Mouse (Mus musculus): ENCODE measurements around the gene Stmn1.

GRCm38 (mm10) chr4:134439919-134440318, 28.2 kb upstream of the Stmn1 start:
- TF ChIP-seq CTCF (IDR thresholded peaks at IDR 0.05; ENCODE audit: extremely low read depth, insufficient read length, insufficient replicate concordance, low read depth, low read length) (no peak), POLR2A (IDR thresholded peaks at IDR 0.05; ENCODE audit: low read depth, low read length) (no peak)
